Mouse (Mus musculus) intestine, embryonic 16.5 days (tissue): ENCODE results near the gene 9530068E07Rik. TPM values are rescaled to one million over a fixed set of nuclear protein-coding genes. Genes with fewer than 3 reads are reported as not detected.

Experiments used
- ATAC-seq: fragments of 200-750 bp; cut with Nextera tagmentation; 2 replicates; pipeline ENCODE4 v1.8.0; 2017; ENCODE audit warnings: moderate TSS enrichment, moderate library complexity
- H3K27ac ChIP-seq: fragments of 300-500 bp; sonication (generic); 2 replicates; pipeline ENCODE4 v1.5.1; 2014; ENCODE audit warnings: mild to moderate bottlenecking, low read length
- H3K27me3 ChIP-seq: fragments of 300-500 bp; sonication (generic); replicated peaks from 2 replicates; pipeline ENCODE4 v1.6.1; 2014; ENCODE audit warnings: low read length, control low read depth, mixed read lengths; ENCODE audit not compliant: control insufficient read depth, insufficient read depth
- H3K36me3 ChIP-seq: fragments of 300-500 bp; sonication (generic); 2 replicates; pipeline ENCODE4 v1.6.1; 2014; ENCODE audit warnings: low read length, control low read depth; ENCODE audit not compliant: control insufficient read depth, insufficient read depth
- H3K4me1 ChIP-seq: fragments of 300-500 bp; sonication (generic); 2 replicates; pipeline ENCODE4 v1.6.1; 2014; ENCODE audit warnings: low read length, control low read depth, mixed read lengths; ENCODE audit not compliant: control insufficient read depth, insufficient read depth
- H3K4me2 ChIP-seq: fragments of 300-500 bp; sonication (generic); 2 replicates; pipeline ENCODE4 v1.6.1; 2014; ENCODE audit warnings: low read depth, low read length, control low read depth
- H3K4me3 ChIP-seq: fragments of 300-500 bp; sonication (generic); 2 replicates; pipeline ENCODE4 v1.5.1; 2014; ENCODE audit warnings: mild to moderate bottlenecking, low read length
- H3K9ac ChIP-seq: fragments of 300-500 bp; sonication (generic); 2 replicates; pipeline ENCODE4 v1.6.1; 2014; ENCODE audit warnings: low read depth, low read length
- H3K9me3 ChIP-seq: fragments of 300-500 bp; sonication (generic); 2 replicates; pipeline ENCODE4 v1.6.1; 2016; ENCODE audit warnings: low read length, control low read depth; ENCODE audit not compliant: control insufficient read depth
- WGBS: fragments of 180-500 bp; shearing (Covaris S2); extraction: QIAGEN DNeasy Blood & Tissue Kit; methylation state at CpG from one replicate; pipeline ENCODE4 v1.1.7; 2014; 5-methylcytosine and 5-hydroxymethylcytosine counted together
- polyA plus RNA-seq: library from polyadenylated mRNA; unstranded; fragments of >200 nt; fragmentation: Nextera tagmentation; extraction: Ambion mirVana; gene quantifications from 2 replicates; pipeline ENCODE4 v1.2.1, GENCODE M21; 2015

The 9530068E07Rik gene
- polyA plus RNA-seq, 1 experiment from 2014 or later: 153 TPM

DNA sequence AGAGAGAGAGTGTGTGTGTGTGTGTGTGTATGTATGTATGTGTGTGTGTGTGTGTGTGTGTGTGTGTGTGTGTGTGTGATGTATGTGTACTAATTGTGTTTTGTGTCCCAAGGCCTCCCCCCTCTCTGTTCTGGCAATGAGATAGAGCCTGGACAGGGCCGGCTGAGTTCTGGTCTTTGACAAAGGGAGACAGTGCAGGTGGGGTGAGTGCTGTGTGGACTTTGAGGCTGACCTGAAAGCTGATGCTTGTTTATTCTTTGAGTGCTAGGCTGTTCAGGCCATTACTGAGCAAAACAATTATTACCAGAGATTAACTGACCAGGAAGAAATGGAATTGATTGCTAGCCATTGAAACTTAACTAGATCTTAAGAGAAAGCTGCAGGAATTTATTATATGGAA lies 6.3 kb downstream of the 9530068E07Rik start:
- H3K4me2 ChIP-seq: no peak overlapping the region
- no peak for ATAC-seq
- H3K9me3 ChIP-seq: 0 out of 2 replicates have a peak, but pooled peaks cover 3% of the 10 kb centered on the region
- 33% methylated on average over 1 of the region's 1 CpGs for WGBS
- no peak overlapping the region for H3K27ac ChIP-seq
- H3K9ac ChIP-seq: no peak overlapping the region
- H3K4me3 ChIP-seq: no peak overlapping the region
- peaks cover 8% of the 10 kb centered on the region; the same call in 1 of the 2 replicates for H3K36me3 ChIP-seq
- 0 out of 2 replicates have a peak, but pooled peaks cover 7% of the 10 kb centered on the region for H3K4me1 ChIP-seq
- no peaks in the 10 kb centered on the region for H3K27me3 ChIP-seq

GRCm38 (mm10) chr11:52404209-52404608 lies 8.0 kb downstream of the 9530068E07Rik start:
- Histone ChIP-seq H3K4me1 (0 out of 2 replicates have a peak, but pooled peaks cover 7% of the 10 kb centered on the region), H3K36me3 (peaks cover 8% of the 10 kb centered on the region; the same call in 1 of the 2 replicates), H3K9ac (no peak overlapping the region), H3K4me2 (no peak overlapping the region), H3K9me3 (no peaks in the 10 kb centered on the region), H3K4me3 (no peak overlapping the region), H3K27me3 (no peaks in the 10 kb centered on the region), H3K27ac (no peak overlapping the region)
- 90% methylated on average over 5 of the region's 5 CpGs for WGBS
- ATAC-seq: no peak

- Histone ChIP-seq H3K4me2 (no peak overlapping the region), H3K4me1 (0 out of 2 replicates have a peak, but pooled peaks cover 7% of the 10 kb centered on the region), H3K4me3 (no peak overlapping the region), H3K27ac (no peak overlapping the region), H3K9me3 (no peaks in the 10 kb centered on the region), H3K36me3 (peaks cover 8% of the 10 kb centered on the region; the same call in 1 of the 2 replicates), H3K27me3 (no peaks in the 10 kb centered on the region), H3K9ac (no peak overlapping the region)
- WGBS: 83% methylated on average over 9 of the region's 9 CpGs
- no peak for ATAC-seq
These were observed 9.0 kb downstream of the 9530068E07Rik start for GRCm38 (mm10) chr11:52405196-52405688.

- Histone ChIP-seq H3K27ac (no peak overlapping the region), H3K4me3 (no peak overlapping the region), H3K9me3 (0 out of 2 replicates have a peak, but pooled peaks cover 6% of the 10 kb centered on the region), H3K4me1 (no peaks in the 10 kb centered on the region), H3K9ac (no peak overlapping the region), H3K27me3 (no peaks in the 10 kb centered on the region), H3K36me3 (0 out of 2 replicates have a peak, but pooled peaks cover 4% of the 10 kb centered on the region), H3K4me2 (no peak overlapping the region)
- no peak for ATAC-seq
- 73% methylated on average over 5 of the region's 5 CpGs for WGBS
These were observed 13.1 kb downstream of the 9530068E07Rik start for GRCm38 (mm10) chr11:52409316-52409715.

DNA sequence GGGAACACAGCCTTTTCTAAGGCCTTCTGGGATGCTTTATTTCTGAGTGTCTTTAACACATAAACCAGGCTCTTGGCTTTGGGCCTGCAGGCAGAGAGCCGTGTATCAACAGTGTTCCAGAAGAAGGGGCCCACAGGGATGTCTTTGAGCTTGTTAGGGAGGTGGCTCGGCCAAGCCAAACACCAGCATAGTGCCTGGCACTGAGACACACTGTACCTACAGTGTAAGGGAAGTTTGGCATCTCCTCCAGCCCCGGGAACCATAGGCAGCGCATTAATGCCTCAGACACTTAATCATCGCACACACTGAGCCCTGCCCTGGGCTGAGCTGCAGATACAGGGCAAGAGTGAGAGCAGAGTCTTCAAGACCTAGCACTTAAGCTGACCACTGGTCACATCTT lies 22.1 kb downstream of the 9530068E07Rik start:
- Histone ChIP-seq H3K4me1 (peaks cover 3% of the 10 kb centered on the region; the same call in 1 of the 2 replicates), H3K4me3 (no peak overlapping the region), H3K9ac (no peak overlapping the region), H3K36me3 (no peaks in the 10 kb centered on the region), H3K9me3 (no peaks in the 10 kb centered on the region), H3K27me3 (no peaks in the 10 kb centered on the region), H3K27ac (peak overlapping the region; percentile 65; the same call in 1 of the 2 replicates), H3K4me2 (no peak overlapping the region)
- 58% methylated on average over 5 of the region's 5 CpGs for WGBS
- peak; percentile 56 for ATAC-seq

GRCm38 (mm10) chr11:52419246-52419645 lies 23.0 kb downstream of the 9530068E07Rik start:
- 57% methylated on average over 5 of the region's 5 CpGs for WGBS
- Histone ChIP-seq H3K4me2 (no peak overlapping the region), H3K9ac (no peak overlapping the region), H3K4me1 (peaks cover 3% of the 10 kb centered on the region; the same call in 1 of the 2 replicates), H3K36me3 (no peaks in the 10 kb centered on the region), H3K9me3 (no peaks in the 10 kb centered on the region), H3K4me3 (no peak overlapping the region), H3K27me3 (no peaks in the 10 kb centered on the region), H3K27ac (no peak overlapping the region)
- ATAC-seq: no peak

- no peak for ATAC-seq
- H3K4me1 ChIP-seq: peaks cover 3% of the 10 kb centered on the region; the same call in 1 of the 2 replicates
- H3K4me2 ChIP-seq: no peak overlapping the region
- H3K36me3 ChIP-seq: no peaks in the 10 kb centered on the region
- no peak overlapping the region for H3K4me3 ChIP-seq
- no peak overlapping the region for H3K9ac ChIP-seq
- no peak overlapping the region for H3K27ac ChIP-seq
- 82% methylated on average over 7 of the region's 7 CpGs for WGBS
- no peaks in the 10 kb centered on the region for H3K9me3 ChIP-seq
- no peaks in the 10 kb centered on the region for H3K27me3 ChIP-seq
These were observed 23.6 kb downstream of the 9530068E07Rik start for GRCm38 (mm10) chr11:52419861-52420260.

DNA sequence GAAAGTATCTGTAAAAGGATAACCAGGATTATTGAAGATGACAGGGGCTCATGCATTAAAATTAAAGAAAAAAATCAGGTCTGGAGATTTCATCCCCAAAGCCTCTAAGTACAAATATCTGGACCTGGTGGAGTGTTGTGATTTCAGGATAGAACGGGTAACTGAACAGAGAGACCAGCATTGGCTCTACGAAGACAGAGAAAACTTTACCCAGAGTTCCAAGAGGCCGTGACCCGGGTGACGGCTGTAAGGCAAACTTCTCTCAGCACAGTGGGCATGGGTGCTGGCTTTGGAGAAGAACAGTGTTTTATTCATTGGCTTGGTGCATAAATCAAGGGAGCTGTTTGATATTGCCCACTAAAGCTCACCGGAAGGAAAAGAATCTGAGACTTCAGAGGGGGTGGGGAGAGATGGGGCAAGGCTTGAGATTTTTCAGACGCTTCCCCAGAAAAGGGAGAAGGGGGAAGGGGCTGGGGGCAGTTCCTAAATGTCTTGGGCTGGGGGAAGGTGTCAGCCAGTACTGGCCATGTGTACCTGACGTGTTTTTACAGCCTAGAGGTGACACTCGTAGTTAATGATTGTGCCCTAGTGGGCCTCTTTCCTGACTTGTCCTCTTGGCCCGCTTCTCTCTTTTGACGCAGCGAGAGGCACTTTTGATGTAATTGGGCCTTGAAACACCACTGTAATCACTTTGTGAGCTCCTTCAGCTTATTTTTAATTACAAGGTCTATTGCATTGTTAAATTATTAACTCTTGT lies 24.2 kb downstream of the 9530068E07Rik start:
- no peaks in the 10 kb centered on the region for H3K27me3 ChIP-seq
- H3K4me2 ChIP-seq: no peak overlapping the region
- H3K4me3 ChIP-seq: no peak overlapping the region
- no peaks in the 10 kb centered on the region for H3K36me3 ChIP-seq
- H3K9ac ChIP-seq: no peak overlapping the region
- H3K4me1 ChIP-seq: peaks cover 3% of the 10 kb centered on the region; the same call in 1 of the 2 replicates
- no peaks in the 10 kb centered on the region for H3K9me3 ChIP-seq
- 57% methylated on average over 12 of the region's 12 CpGs for WGBS
- no peak for ATAC-seq
- H3K27ac ChIP-seq: no peak overlapping the region

DNA sequence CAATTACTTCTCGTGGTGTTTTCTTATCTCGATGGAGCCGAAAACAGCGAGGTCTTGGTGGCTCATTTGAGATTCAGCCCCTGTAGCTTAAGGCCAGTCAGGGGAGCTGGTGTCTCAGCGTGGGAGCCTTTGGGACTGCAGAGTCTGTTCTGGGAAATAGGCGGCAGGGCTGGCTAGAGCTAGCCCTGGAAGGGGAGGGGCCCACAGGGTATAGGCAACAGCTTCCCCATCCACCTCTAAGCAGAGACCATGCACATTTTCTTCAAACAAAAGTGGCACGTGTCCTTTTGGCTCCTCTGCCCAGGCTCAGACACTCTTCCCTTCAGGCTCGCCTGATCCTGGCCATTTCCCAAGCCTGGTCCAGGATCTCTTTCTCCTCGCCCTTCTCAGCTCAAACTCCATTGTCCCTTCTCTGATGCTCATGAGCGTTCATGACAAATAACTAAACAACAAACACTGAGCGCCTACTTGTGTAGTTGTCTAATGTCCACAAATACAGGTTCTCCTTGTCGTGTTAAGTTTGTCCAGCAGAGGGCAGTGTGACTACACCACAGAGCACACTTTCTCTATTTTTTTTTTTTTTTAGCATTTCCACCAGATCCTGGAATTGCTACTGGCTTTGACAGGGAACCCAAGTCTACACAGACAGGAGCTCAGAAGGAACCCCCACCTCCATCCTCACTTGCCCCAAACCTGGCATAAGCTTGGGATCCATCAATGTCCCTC lies 25.0 kb downstream of the 9530068E07Rik start:
- no peaks in the 10 kb centered on the region for H3K9me3 ChIP-seq
- H3K9ac ChIP-seq: no peak overlapping the region
- H3K36me3 ChIP-seq: no peaks in the 10 kb centered on the region
- 23% methylated on average over 12 of the region's 12 CpGs for WGBS
- no peak overlapping the region for H3K27ac ChIP-seq
- H3K4me3 ChIP-seq: no peak overlapping the region
- H3K4me2 ChIP-seq: no peak overlapping the region
- peak; percentile 31; the same call in 1 of the 2 replicates for ATAC-seq
- H3K27me3 ChIP-seq: no peaks in the 10 kb centered on the region
- peaks cover 3% of the 10 kb centered on the region; the same call in 1 of the 2 replicates for H3K4me1 ChIP-seq
